Mouse (Mus musculus) ovary, postnatal 14 days (tissue): Measurements from ENCODE around the gene Trmt10c.
"Not testable (repeated sequence)": the region's sequence is repeated elsewhere in the genome, so short reads cannot be mapped to it uniquely, and the experiment has no call there.

Experiments used
- DNase-seq: peaks from one replicate; pipeline ENCODE4 v3.0.0; 2022; ENCODE audit warnings: low spot score

Trmt10c gene

DNA sequence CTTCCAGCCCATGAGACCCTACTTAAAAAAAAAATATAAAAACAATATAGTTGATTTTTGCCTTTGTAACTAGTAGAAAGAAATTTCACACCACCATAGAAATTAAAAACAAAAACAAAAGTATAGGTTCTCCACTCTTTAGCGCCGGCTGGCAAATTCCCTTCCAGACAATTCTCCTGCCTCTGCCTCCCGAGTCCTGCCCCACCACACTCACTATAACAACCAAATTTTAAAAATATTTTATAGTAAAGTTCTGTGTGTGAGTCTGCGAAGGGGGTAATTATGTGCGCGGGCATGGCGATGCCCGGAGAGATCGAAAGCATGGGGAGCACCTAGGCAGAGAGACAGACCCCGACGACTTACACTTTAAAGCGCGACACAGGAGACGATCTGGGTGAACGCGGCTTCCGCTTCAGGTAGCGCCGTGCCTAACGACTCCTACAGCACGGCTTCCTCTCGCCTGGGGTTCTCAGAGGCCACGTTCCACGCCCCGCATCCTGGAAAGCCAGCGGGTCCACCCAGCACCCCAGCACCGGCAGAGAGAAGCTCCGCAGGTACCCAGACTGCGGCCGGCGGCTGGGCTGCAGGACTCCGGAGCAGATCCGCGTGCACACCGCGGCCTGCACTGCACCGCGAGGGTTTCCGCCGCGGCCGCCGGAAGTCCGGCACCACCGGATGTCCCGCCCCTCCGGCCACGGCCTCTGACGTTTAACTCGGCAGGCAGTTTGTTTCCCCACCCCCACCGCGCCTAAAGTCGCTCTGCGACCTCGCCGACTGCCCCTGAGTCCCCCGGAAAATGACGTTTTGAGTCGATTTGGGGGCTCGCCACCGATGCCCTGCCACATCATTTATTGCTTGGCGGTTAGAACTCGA is at the start of gene Trmt10c:
TSS of gene Trmt10c (minus strand) at position 682 of the 873 bp plus-strand sequence.
- DNase-seq, result peak; percentile 90

DNA sequence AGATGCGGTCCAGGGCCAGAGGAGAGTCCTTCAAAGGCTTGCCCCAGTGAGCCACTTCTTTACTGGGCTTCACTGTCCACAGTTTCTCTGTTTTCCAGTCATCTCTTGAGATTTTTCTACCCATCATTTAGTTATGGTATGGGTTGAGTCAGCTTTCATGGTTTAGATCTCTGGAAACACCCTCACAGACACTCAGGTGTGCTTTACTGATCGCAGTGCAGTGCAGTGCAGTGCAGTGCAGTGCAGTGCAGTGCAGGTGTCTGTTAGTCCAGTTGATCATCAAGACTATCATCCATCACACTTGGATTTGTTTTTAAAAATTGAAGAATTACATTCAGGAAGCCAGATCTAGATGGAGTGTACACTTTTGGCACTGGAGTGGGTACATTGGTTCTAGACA is 48.7 kb upstream of the Trmt10c start:
- DNase-seq, result no peak

DNA sequence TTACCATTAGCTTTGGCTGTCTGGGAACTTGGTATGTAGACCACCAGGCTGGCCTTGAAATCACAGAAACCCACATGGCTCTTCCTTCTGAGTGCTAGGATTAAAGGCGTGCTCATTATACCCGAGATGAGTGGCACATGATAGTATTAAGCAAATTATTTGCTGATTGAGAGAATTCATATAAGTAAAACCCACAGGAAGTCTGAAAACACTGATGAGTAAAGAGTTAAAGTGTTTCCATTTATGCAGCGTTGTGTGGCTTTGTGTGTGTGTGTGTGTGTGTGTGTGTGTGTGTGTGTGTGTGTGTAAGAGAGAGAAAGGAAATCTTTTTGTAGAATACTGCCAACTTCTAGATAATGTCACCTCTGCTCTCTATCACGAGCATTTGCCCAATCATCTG is 44.1 kb upstream of the Trmt10c start:
- DNase-seq, result no peak

DNA sequence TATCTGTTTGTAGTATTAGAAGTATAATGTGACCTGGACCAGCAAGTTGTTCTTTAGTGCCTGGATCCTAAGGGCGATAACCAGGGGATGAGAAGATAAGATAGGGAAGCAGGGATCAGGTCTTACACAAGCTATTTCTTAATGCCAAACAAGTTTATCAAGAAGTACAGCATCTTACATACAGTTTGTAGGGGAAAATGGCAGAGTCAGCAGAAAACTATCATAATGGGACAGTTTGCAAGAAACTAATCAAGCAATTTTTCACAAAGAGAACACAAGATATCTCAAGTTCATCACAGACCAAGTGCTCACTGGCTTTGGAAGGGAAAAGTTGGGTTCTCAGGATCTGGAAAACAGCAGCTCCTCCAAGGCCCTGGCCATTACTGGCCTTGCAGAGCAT is 41.8 kb upstream of the Trmt10c start:
- no peak for DNase-seq

DNA sequence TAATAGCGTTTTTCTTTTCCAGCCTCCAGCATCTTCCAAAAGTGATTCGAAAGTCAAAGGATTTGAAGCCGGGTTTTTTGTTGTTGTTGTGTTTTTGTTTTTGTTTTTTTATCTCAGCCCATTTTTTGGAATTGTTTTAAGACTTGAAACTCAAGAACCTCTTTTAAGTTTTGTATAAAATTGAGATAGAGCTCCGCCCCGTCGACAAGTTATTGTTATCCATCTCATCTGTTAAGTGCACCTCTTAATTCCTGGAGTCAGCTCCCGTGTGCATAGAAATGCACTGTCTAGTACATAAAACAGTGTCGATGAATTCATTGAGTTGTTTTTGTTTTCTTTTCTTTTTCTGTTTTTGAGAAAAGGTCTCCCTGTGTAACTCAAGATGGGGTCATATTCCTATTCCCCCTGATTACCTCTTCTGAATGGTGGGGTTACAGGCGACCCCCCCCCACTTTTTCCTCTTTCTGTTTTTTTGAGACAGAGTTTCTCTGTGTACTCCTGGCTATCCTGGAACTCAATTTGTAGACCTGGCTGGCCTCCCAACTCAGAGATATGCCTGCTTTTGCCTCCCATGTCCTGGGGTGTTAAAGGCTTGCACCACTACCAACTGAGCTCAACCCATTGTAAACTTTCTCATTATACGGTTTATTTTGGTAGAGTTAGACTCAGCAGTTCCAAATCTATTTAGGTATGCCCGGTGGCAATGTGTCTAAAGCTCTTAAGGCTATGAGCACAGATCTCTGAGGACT is 38.7 kb upstream of the Trmt10c start:
- DNase-seq, result no peak

DNA sequence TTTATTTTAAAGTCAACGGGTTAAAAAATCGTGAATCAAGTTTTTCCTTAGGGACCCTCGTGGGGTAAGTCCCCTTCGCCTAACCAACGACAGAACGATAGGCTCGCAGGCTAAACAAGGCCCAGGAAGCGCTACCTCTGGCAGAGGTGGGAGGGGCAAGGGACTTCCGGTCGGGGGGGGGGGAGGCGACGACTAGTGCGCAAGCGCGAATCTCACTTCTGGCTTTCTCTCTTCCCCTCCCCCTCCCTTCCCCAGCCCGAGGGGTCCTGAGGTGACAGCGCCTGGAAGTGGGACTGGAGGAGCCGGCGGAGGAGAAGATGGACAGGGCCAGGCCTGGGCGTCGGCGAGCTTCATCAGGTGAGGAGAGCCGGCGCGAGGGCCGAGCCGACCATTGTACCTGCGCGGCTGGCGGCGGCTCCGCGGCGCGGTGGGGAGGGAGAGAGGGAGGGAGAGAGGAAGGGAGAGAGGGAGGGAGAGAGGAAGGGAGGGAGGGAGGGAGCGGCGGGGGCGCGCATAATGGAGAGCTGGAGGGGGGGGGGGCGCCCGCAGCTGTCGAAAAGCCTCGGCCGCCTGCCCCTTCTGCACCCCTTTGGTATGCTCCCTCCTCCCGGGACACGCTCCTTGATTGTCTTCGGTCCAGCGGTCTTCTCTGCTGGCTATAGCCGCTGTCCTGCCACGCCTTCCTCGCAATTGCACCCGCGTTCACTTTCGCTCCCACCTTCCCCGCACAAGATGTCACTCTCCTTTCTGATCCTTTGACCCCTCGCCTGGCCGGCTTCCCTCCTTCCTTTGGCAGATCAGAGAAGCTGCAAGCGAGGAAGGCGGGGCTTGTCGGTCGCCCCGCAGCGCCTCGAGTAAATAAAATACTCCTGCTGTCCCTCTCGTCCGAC is 37.8 kb upstream of the Trmt10c start:
- DNase-seq, result peak; percentile 70

DNA sequence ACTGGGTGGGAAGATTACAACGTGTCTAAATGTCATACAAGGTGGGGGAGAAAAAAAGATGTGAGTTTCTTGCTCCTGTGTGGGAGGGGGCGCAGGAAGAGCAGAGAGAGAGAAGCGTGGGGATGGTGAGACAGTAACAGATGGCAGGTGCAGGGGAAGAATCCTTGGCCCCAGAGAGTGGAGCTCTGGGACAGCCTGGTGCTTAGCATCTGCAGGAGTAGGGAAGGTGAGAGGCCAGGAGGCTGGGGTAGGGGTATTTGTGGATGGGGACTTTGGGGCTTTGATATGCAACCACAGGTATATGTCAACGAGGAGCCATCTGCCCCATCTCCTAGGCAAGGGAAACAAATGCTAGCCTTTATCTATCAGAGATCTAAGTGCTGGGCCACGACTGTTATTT is 36.9 kb upstream of the Trmt10c start:
- no peak for DNase-seq

DNA sequence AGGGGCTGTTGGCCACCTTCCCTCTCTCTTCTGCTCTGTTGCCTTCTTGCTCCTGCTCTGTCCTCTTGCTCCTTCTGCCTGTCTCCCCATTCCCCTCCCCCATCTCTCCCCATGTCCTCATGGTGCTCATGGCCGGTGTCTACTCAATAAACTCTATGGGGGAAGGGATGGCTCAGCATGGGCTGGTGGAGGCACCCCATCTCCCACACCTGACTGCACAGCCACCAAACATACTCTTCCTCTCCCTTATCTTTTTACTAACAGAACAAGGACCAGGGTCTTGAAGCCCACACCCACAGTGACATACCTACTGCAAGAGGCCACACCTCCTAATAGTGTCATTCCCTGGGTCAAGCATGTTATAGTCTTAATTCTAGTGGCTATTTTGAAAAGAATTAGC is 36.5 kb upstream of the Trmt10c start:
- DNase-seq, result no peak

DNA sequence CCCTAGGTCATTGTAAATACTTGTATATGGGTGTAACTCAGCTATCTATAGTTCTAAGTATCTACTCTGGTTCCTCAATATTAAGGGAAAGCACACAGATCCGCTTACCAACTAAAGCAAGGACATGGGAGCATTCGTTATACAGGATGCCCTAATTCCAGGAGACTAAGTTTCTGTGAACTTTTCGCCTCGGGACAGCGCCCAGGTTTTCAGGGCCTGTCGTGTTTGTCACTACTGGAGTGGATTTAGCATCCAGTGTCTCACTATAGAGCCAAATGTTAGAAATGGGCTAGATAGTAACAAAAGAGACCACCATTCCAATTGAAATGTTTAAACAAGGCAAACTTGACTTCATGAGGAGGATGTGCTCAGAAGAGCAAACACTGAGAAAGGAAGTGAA is 35.5 kb upstream of the Trmt10c start:
- DNase-seq, result not testable (repeated sequence)

DNA sequence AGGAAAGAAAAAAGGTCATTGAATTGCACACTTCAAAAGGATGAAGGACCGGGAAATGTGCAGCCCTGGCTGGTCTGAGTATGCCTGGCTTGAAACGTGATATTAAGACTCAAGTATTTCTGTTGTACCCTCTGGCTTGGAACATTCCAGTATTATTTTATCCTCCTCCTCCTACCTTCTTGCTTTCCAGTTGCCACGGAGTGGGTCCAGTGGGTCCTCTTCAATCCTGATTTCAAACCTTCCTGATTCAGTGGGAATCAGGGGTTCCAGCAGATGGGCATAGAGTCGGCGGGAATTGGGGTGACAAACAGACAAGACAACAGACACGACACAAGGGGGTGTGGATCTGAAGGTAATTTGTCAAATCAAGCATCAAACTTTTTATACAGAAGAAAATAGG is 34.9 kb upstream of the Trmt10c start:
- no peak for DNase-seq

DNA sequence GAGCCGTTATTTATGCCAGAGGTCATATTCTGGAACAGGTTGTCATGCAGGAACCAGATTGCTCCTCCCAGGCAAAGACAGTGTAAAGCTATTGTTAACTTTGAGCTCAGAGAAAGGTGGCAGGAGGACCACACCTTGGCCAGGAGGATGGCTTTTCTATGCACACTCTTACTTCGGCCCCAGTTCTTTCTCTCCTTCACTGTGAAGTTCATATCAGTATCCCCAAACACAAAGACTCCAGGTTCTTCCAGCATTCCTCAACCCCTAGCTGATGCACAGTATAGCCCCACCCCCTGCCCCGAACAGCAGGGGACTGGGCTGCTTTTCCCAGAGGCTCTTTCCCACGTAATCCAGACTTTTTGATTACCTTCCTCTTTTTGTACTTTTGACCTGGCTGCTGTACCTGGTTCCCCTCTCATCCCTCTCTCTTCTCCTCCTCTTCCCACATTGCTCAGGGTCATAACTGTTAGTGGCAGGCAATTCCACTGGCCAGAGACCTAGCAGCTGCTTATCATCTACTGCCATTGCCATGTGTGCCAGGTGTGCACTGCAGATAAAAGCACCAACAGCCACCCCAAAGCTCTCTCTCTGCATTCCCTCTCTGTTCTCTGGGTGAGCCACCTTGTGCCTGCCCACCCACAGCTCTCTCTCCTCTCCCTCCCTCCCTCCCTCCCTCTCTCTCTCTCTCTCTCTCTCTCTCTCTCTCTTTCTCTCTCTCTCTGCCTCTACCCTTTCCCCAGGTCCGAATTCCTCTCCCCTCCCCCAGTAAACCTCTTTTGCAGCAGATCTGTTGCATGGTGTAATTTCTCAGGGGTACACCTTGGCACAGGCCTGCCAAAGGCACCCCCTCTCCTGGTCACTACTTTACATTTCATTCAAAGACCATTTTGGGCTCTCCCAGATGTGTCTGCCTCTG is 34.0 kb upstream of the Trmt10c start:
- DNase-seq, result no peak

DNA sequence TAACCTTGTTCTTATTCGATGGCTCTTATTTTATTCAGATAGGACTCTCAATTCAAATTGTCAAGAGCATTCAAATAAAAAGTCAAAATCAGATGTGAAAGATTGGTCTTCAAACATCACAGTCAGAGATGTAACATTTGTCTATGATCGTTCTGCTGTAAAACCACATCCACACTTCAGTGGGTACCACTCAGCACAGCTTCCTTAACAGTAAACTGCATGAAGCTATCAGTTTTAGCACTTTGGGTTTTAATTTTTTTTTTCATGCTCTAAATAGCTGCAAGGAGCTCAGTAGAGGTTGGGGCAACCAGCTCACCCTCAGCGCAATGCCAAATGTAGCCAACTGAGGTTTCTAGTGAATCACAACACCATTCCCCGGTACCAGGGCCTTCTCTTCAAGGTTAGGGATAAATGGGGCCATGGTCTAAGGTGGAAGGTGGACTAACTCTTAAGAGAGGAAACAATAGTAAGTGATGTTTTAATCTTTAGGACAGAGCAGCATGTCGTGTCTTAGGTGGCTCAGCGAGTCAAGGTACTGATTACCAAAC is 31.0 kb upstream of the Trmt10c start:
- no peak for DNase-seq

DNA sequence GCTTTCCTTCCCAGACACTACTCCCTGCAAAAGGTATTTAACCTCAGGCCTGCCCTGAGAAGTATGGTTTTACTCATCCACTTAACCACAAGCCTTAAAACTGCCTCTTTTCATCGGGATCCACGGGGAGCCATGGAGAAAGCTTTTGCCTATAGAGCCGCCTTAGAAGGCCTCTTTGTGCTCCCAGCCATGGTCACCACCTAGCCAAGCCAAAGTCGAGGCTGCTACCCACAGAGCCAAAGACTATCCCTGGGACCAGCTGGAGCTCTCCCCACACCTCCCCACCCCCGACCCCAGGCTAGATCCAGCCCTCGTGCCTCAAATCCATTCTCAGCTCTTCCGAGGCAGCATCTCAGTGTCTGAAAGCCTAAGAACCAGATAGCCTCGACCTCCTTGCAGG is 28.5 kb upstream of the Trmt10c start:
- no peak for DNase-seq

DNA sequence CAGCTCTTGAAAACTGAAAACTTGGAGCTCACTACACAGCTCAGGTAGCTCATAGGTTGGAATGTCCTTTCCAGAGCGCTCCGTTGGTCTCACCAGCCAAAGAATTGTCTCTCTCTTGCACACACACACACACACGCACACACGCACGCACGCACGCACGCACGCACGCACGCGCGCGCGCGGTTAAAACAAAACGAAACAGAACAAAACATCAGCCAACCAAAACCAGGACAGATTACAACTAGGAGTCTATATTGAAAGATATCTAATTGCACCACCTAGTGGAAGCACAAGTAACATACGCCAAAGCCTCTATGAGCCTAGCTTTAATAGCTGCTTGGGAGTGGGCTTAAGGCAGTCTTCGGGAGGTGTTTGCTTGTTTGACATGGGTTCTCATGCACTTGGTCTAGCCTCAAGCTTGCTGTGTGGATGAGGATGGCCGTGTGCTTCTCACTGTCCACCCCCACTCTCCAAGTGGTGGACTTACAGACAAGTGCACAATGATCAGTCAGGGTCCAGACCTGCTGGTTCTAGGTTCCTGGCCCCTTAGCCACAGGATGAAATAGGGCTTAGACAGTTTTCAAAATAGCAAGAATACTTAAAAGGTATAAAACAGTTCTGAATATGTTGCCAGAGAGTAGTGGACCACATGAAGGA is 26.8 kb upstream of the Trmt10c start:
- peak; percentile 27 for DNase-seq

DNA sequence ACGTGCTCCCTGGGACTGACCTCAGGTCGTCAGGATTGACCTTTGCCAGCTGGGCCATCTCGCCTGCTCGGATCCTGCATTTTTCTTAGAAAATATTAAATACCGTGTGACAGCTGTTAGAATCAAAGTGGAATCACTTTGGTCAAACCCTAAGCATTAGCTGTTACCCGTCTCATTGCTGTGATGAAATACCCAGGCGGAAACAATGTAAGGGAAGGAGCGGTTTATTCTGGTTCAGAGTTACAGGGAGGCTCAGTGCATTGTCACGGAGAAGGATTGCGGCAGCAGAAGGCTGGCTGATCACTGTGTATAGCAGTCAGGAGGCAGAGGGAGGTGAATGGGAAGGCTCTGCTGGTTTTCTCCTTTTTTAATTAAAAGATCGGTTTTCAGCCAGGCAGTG is 25.4 kb upstream of the Trmt10c start:
- DNase-seq, result no peak

DNA sequence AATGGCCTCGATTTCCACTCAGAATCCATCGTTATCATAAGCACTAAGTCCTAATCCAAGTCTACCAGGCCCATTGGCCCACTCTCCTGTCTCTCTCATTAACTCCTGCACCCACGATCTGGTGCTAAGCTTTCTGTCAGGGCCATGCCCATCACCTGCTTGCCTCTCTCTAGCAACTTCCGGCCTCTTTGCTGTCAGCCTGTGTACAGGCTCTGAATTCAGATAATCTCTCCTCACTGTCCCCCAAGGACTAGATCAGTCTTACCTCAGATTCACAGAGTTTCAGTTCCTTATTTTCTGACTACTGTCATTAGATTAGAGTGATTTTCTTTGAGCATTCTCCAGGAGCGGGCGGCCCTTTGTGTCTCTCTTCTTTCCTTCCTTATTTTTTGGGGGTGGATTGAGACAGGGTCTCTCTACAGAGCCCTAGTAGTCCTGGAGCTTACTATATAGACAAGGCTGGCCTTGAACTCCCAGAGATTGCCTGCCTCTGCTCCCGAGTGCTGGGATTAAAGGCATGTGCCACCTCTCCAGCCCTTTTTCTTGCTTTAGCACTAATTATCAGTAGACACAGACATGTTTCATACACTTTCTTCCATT is 24.5 kb upstream of the Trmt10c start:
- no peak for DNase-seq

DNA sequence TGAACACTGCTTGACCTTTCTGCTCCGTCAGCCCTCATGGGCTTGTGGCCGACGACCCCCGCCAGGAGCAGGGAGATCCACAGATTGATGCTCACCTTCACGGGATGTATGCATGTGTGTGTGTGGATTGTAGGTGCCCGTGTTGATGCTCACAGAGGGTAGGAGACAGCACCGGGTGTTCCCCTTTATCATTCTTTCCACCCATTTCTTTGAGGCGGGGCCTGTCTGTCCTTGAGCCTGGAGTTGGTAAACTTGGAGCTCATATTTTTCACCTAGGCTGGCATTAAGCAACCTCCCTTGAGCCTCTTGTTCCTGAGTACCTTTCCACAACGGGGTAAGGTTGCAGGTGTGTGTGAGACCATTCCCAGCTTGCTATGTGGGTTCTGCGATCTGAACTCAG is 20.5 kb upstream of the Trmt10c start:
- no peak for DNase-seq

DNA sequence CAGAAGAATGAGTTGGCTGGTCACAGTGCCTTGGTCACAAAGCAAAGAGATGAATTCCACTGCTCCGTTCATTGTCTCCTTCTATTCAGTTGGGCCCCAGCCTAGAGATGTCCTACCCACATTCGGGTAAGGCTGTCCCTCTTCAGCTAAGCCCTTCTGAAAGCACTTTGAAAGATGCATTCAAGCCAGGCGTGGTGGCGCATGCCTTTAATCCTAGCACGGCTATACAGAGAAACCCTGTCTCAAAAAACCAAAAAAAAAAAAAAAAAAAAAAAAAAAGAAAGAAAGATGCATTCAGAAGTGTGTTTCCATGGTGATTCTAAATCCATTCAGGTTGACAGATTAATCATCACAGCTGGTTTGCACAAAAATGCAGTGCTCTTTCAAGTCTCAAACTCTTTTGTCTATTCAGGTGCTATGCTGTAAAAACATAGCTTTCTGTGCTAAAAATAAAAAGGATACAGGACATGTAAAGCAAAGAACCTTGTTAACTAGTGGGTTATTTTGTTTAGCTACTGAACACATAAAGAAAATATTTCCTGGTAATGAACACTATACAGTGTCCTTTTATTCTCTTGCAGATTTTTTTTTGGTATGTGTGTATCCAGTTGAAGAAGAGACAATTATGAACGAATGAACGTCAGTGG is 19.4 kb upstream of the Trmt10c start:
- DNase-seq, result no peak

DNA sequence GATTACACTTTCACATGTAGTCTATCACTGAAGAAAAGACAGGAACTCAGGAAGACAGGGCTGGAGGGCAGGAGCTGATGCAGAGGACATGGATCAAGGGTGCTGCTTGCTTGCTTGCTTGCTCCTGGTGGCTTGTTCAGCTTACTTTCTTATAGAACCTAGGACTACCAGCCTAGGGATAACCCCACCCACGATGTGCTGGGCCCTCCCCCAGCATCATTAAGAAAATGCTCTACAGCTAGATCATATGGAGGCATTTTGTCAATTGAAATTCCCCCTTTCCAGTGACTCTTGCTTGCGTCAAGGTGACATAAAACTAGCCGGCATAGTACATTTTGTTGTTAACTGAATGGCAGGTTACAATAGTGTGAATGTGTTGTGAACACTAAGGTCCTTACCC is 18.3 kb upstream of the Trmt10c start:
- DNase-seq, result no peak

DNA sequence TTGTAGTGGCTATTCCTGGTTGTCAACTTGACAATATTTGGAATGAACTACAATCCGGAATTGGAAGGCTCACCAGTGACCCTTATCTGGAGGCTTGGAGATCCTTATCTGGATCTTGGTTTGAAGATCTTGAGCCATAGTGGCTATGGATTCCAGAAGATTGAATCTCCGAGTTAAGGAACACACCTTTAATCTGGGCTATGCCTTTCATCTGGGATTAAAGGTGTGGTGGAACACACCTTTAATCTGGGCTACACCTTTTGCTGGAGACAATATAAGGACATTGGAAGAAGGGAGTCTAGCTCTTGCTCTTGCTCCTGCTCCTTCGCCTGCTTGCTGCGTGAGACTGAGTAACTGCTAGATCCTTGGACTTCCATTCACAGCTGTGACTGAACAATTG is 10.4 kb upstream of the Trmt10c start, which contains the start of gene Senp7:
TSS of gene Senp7 (plus strand) at position 301 of the 400 bp plus-strand sequence.
- DNase-seq, result not testable (repeated sequence)
